Mouse (Mus musculus) midbrain, postnatal 0 days (tissue): ENCODE results near the gene Slc6a17. TPM values are rescaled to one million over a fixed set of nuclear protein-coding genes. Genes with fewer than 3 reads are reported as not detected.

Source experiments
- ATAC-seq: fragments of 200-750 bp; cut with Nextera tagmentation; 2 replicates; pipeline ENCODE4 v1.8.0; 2017; ENCODE audit warnings: moderate number of reproducible peaks, mild to moderate bottlenecking, moderate TSS enrichment, moderate library complexity; ENCODE audit not compliant: low FRiP score
- DNase-seq: peaks from one replicate; pipeline ENCODE4 v3.0.0-alpha.2; 2015; ENCODE audit warnings: low spot score
- H3K27ac ChIP-seq: fragments of 300-500 bp; sonication (generic); 2 replicates; pipeline ENCODE4 v1.5.1; 2014; ENCODE audit warnings: low read depth, mild to moderate bottlenecking, low read length, mixed read lengths
- H3K27me3 ChIP-seq: fragments of 300-500 bp; sonication (generic); 2 replicates; pipeline ENCODE4 v1.6.1; 2014; ENCODE audit warnings: low read length, control low read depth, mixed read lengths; ENCODE audit not compliant: insufficient read depth
- H3K36me3 ChIP-seq: fragments of 300-500 bp; sonication (generic); 2 replicates; pipeline ENCODE4 v1.6.1; 2014; ENCODE audit warnings: low read length, control low read depth, mixed read lengths; ENCODE audit not compliant: insufficient read depth
- H3K4me1 ChIP-seq: fragments of 300-500 bp; sonication (generic); 2 replicates; pipeline ENCODE4 v1.6.1; 2014; ENCODE audit warnings: mild to moderate bottlenecking, control low read depth, antibody characterized with exemption, low read length, mixed read lengths; ENCODE audit not compliant: insufficient read depth
- H3K4me2 ChIP-seq: fragments of 300-500 bp; sonication (generic); 2 replicates; pipeline ENCODE4 v1.6.1; 2014; ENCODE audit warnings: low read depth, mild to moderate bottlenecking, low read length, mixed read lengths; ENCODE audit not compliant: poor library complexity, severe bottlenecking
- H3K4me3 ChIP-seq: fragments of 300-500 bp; sonication (generic); 2 replicates; pipeline ENCODE4 v1.5.1; 2014; ENCODE audit warnings: low read depth, mild to moderate bottlenecking, low read length, moderate library complexity
- H3K9ac ChIP-seq: fragments of 300-500 bp; sonication (generic); replicated peaks from 2 replicates; pipeline ENCODE4 v1.6.1; 2014; ENCODE audit warnings: mild to moderate bottlenecking, low read length, moderate library complexity, mixed read lengths; ENCODE audit not compliant: poor library complexity, severe bottlenecking
- H3K9me3 ChIP-seq: fragments of 300-500 bp; sonication (generic); 2 replicates; pipeline ENCODE4 v1.6.1; 2016; ENCODE audit warnings: low read length, control low read depth
- CTCF ChIP-seq: IDR thresholded peaks from 2 replicates; pipeline ENCODE4 v1.5.1; 2016; ENCODE audit warnings: antibody characterized with exemption, mild to moderate bottlenecking
- WGBS: fragments of 180-500 bp; shearing (Covaris S2); extraction: QIAGEN DNeasy Blood & Tissue Kit; methylation state at CpG from one replicate; pipeline ENCODE4 v1.1.7; 2014; 5-methylcytosine and 5-hydroxymethylcytosine counted together
- polyA plus RNA-seq: library from polyadenylated mRNA; unstranded; fragments of >200 nt; fragmentation: Nextera tagmentation; extraction: Ambion mirVana; gene quantifications from 2 replicates; pipeline ENCODE4 v1.2.1, GENCODE M21; 2015
- total RNA-seq: library from RNA; depleted of rRNA; stranded (reverse); fragments of >200 nt; gene quantifications from 2 replicates; pipeline ENCODE4 v1.2.3, GENCODE M21; 2014; rRNA removed

Slc6a17 gene
- total and polyA plus RNA-seq, 2 experiments from 2014 or later: 22.2 to 60.0 TPM

GRCm38 (mm10) chr3:107431268-107431667 lies 86.5 kb downstream of the Slc6a17 start:
- Histone ChIP-seq H3K4me3 (no peak overlapping the region), H3K36me3 (no peaks in the 10 kb centered on the region), H3K4me2 (no peak overlapping the region), H3K4me1 (peaks cover 11% of the 10 kb centered on the region), H3K27me3 (no peaks in the 10 kb centered on the region), H3K9ac (no peak overlapping the region), H3K9me3 (no peaks in the 10 kb centered on the region), H3K27ac (peak overlapping the region; percentile 51; the same call in 1 of the 2 replicates)
- WGBS: 0% methylated on average over 1 of the region's 1 CpGs
- ATAC-seq (0 out of 2 replicates have a peak, but pooled peaks have one; percentile 38), DNase-seq (peak; percentile 83)
- no peak for TF ChIP-seq CTCF

- Histone ChIP-seq H3K4me2 (no peak overlapping the region), H3K9ac (no peak overlapping the region), H3K4me3 (no peak overlapping the region), H3K9me3 (no peaks in the 10 kb centered on the region), H3K27me3 (no peaks in the 10 kb centered on the region), H3K27ac (no peak overlapping the region), H3K36me3 (no peaks in the 10 kb centered on the region), H3K4me1 (no peaks in the 10 kb centered on the region; the same call in 1 of the 2 replicates)
- DNase-seq (peak; percentile 52), ATAC-seq (0 out of 2 replicates have a peak, but pooled peaks have one; percentile 38)
- no peak for TF ChIP-seq CTCF
- 60% methylated on average over 11 of the region's 11 CpGs for WGBS
Measured at GRCm38 (mm10) chr3:107424258-107425041, 93.4 kb downstream of the Slc6a17 start.

- no peak overlapping the region for H3K9ac ChIP-seq
- ATAC-seq (no peak), DNase-seq (no peak)
- no peak for TF ChIP-seq CTCF
- no peaks in the 10 kb centered on the region for H3K27me3 ChIP-seq
- no peaks in the 10 kb centered on the region; the same call in 1 of the 2 replicates for H3K4me1 ChIP-seq
- 73% methylated on average over 2 of the region's 2 CpGs for WGBS
- no peak overlapping the region for H3K4me3 ChIP-seq
- no peaks in the 10 kb centered on the region for H3K36me3 ChIP-seq
- no peak overlapping the region for H3K27ac ChIP-seq
- no peaks in the 10 kb centered on the region for H3K9me3 ChIP-seq
- no peak overlapping the region for H3K4me2 ChIP-seq
Measured at GRCm38 (mm10) chr3:107420156-107420555, 97.7 kb downstream of the Slc6a17 start.

Other genes starting within 250 kb of the Slc6a17 start
- 66.7 and 69.9 TPM in 2 replicates for gene Lamtor5, start 239.2 kb downstream of the Slc6a17 start, total RNA-seq
- gene Lamtor5, start 239.2 kb downstream of the Slc6a17 start, polyA plus RNA-seq: 153 and 173 TPM in 2 replicates
- 1.4 and 1.5 TPM in 2 replicates for gene Slc16a4, start 226.8 kb downstream of the Slc6a17 start, total RNA-seq
- gene Slc16a4, start 226.8 kb downstream of the Slc6a17 start, polyA plus RNA-seq: 2.0 and 2.4 TPM in 2 replicates
- 17.2 and 23.4 TPM in 2 replicates for gene Rbm15, start 184.3 kb downstream of the Slc6a17 start, total RNA-seq
- gene Rbm15, start 184.3 kb downstream of the Slc6a17 start, polyA plus RNA-seq: 4.9 and 5.7 TPM in 2 replicates
- 41.3 and 46.8 TPM in 2 replicates for gene Kcnc4, start 58.5 kb downstream of the Slc6a17 start, total RNA-seq
- 16.0 and 17.2 TPM in 2 replicates for gene Kcnc4, start 58.5 kb downstream of the Slc6a17 start, polyA plus RNA-seq
- gene Ubl4b, start 37.1 kb upstream of the Slc6a17 start, total RNA-seq: not detected in 2 replicates
- not detected in 2 replicates for gene Ubl4b, start 37.1 kb upstream of the Slc6a17 start, polyA plus RNA-seq
- 0.60 and 3.0 TPM in 2 replicates for gene Alx3, start 77.0 kb upstream of the Slc6a17 start, total RNA-seq
- gene Alx3, start 77.0 kb upstream of the Slc6a17 start, polyA plus RNA-seq: 0.63 and 1.3 TPM in 2 replicates
- not detected in 2 replicates for gene Gm10961, start 113.3 kb upstream of the Slc6a17 start, total RNA-seq
- gene Gm10961, start 113.3 kb upstream of the Slc6a17 start, polyA plus RNA-seq: not detected in 2 replicates
- 131 and 142 TPM in 2 replicates for gene Strip1, start 113.7 kb upstream of the Slc6a17 start, total RNA-seq
- gene Strip1, start 113.7 kb upstream of the Slc6a17 start, polyA plus RNA-seq: 120 and 122 TPM in 2 replicates
- 65.9 and 76.0 TPM in 2 replicates for gene Ahcyl1, start 178.5 kb upstream of the Slc6a17 start, total RNA-seq
- 109 and 111 TPM in 2 replicates for gene Ahcyl1, start 178.5 kb upstream of the Slc6a17 start, polyA plus RNA-seq
- gene Csf1, start 242.5 kb upstream of the Slc6a17 start, total RNA-seq: 10.6 and 12.3 TPM in 2 replicates
- gene Csf1, start 242.5 kb upstream of the Slc6a17 start, polyA plus RNA-seq: 8.1 and 10.9 TPM in 2 replicates